Mouse (Mus musculus) heart, adult 11 months (tissue): ENCODE data around the gene Ly9.

Experiments used
- DNase-seq: peaks from one replicate; pipeline ENCODE4 v3.0.0; 2022

Gene Ly9

GRCm38 (mm10) chr1:171577168-171577567, 30.0 kb downstream of the Ly9 start:
- peak; percentile 43 for DNase-seq

DNA sequence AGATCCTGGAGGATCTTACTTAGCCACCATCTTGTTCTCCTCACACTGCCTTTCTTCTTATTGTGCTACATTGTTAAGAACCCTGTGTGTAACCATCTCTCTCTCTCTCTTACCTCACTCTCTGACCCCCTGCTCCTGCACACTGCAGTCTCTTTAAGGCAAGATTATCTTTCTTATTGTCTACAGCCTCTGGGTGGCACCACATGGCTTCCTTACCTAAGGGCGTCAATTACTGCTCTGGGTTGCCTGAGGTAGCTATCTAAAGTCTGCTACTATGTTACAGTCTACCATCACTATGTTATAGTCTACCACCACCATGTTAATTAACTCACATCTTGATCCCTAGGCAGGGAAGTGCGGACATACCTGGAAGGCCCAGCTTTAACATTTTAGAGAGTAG, 38.8 kb downstream of the Ly9 start:
- peak; percentile 41 for DNase-seq

DNA sequence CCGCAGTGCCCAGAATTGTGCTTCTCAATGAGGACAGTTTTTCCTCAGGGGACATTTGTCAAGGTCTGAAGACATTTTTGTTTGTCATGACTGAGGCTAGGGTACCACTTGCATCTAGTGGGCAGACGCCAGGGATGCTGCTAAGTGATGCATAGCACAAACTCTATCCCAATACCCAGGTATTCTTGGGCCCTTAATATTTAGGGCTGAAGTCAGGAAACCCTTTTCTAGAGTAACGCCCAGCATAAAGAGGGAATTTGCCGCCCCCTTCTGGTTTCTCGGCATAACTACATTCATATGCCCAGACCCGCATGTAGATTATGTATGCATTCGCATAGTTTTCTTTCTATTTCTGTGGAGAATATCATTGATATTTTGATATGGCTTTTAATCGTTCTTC, 40.4 kb downstream of the Ly9 start:
- DNase-seq: peak; percentile 57

DNA sequence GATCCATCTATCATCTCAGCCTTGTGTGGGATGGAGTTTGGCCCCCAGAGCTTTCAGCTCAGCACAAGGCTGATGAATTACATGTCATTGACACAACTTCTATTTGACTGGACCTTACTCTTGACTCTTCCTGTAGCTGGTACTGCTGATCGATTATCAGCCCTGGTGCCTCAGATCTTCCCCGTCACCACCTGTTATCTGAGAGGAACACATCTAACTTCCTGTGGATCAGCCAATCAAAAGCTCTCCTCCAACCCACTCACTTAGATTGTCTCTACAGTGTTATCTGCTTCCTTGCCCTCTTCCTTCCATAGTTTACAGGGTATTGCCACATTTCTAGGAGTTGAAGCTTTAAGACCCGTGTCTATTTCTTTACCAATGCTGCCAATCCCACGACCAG, 41.3 kb downstream of the Ly9 start:
- peak; percentile 28 for DNase-seq

GRCm38 (mm10) chr1:171564247-171564646, 43.0 kb downstream of the Ly9 start:
- peak; percentile 81 for DNase-seq

GRCm38 (mm10) chr1:171563042-171563441, 44.2 kb downstream of the Ly9 start:
- DNase-seq: peak; percentile 49

DNA sequence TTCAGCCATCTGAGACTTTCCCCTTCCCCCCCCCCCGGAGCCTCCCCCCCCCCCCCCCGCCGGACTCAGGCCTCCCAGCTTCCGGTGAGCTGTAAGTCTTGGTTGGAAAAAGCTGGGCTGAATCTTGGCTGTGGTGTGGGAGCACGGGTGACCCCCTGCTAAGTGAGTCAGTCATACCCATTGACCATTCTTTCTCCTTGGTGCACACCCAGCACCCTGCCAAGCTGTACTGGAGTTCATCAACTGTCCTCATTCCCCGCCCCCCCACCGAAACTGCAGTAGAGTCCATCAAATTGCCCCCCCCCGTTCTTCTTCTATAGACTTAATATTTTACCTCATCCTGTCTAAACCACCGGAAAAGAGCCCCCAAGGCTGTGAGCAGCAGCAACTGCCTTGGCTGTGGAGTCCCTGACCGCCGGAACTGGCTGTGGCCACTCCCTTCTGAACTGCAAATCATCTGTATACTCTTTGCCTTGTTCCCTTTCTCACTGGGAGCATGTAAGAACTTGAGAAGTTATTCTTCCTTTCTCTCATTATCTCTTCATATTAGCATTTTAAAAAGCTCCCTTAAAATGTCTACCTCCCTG, 45.5 kb downstream of the Ly9 start:
- peak; percentile 88 for DNase-seq

GRCm38 (mm10) chr1:171561200-171561599, 46.0 kb downstream of the Ly9 start:
- DNase-seq: peak; percentile 88

DNA sequence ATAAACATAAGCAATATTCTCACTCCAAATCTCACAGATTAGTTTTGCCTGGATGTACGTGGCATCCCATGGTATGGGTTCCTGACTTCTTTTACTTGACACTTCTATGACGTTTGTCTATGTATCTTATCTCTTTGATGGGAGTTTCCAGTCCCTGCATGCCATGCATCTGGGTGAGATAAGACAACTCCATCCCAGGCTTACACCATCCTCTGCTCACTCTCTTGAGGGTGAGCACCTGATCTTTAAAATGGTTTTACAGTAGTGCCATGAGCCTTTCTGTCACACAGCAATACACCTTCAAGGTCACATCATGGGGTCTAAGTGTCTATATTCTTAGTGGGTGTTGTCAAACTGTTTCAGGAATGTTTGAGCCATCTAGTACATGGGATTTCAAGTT, 46.9 kb downstream of the Ly9 start:
- DNase-seq: peak; percentile 31

GRCm38 (mm10) chr1:171558898-171559297, 48.3 kb downstream of the Ly9 start, which contains the start of gene Cd244a:
Gene Cd244a (plus strand): TSS chr1:171559193.
- DNase-seq: no peak

DNA sequence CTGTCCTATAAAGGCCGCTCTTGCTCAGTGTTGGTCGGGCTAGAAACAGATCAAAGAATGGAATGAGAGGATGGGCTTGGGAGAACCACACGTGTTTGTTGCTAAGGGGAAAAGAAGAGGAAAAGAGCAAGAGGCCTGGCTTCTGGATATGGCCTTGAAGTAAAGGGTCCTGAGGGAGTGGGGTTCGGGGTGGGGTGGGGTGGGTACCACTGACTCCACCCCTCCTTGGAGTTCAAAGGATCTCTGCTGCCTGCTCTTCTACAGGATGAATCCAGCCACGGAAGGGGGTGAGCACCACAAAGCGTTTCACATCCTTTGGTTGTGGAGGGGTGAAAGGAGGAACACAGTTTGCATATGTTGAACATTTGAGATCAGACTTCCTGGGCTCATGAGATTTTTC, 48.8 kb downstream of the Ly9 start:
- DNase-seq: peak; percentile 73

DNA sequence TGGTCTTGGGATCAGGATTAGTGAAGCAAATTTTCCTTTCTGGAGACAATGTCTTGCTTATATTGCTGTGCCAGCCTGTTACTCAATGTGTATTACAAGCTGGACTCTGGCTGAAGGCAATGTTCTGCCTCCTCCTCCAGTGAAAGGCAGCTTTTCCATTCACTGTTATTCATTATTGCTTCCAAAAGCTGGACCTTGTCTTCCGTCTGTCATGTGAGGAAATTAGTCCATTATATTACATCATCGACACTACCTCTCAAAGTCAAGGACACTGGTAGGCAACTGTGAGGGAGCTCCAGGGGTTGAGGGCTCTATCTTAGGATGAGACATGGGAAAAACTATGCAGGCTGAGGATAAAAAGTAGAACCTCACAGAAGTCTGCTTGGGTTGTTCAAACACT, 50.8 kb downstream of the Ly9 start:
- DNase-seq: peak; percentile 23

- DNase-seq: peak; percentile 24
Measured at GRCm38 (mm10) chr1:171553359-171554341, 53.6 kb downstream of the Ly9 start.

- no peak for DNase-seq
Measured at GRCm38 (mm10) chr1:171552230-171552629, 55.0 kb downstream of the Ly9 start.

GRCm38 (mm10) chr1:171551326-171551725, 55.9 kb downstream of the Ly9 start:
- no peak for DNase-seq

DNA sequence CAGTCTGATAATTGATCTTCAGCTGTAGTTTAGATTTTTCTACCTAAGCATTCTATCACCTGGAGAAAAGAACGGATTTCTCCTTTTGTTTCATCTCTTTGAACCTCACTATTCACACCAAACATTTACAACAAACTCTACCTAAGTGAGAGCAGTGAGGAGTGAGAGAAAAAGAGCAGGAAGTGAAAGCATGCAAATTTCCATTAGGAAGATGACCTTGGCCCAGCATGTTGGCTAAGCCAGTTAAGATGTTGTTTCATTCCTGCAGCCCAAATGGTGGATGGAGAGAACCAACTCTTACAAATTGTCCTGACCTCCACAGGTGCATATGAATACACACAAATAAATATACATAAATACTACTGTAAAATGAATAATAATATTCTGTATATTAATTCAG, 66.5 kb downstream of the Ly9 start:
- no peak for DNase-seq
